In the genomic region with DNA sequence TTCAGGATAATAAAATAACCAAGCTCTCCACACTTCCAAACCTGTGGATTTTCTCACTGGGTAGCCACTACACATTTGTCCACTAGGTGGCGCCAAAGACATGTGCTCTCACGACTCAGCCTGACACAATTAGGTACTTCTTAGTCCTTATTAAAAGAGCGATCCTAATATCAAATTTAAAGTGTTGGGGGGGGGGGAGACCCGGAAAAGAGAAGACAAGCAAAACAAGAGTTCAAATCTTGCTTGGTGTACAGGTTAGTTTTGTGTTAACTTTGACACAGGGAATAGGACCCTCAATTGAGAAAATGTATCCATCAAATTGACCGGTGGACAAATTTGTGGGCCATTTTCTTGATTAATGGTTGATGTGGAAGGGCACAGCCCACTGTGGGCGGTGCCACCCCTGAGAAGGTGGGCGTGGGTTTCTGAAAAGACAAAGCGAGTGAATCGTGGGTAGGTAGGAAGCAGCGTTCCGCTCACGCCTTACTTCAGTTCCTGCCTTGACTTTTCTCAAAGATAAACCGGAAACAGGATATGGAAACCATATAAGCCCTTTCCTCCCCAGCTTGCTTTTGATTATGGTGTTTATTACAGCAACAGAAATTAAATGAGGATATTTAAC, we compare ENCODE assay signal across 8 mouse cellular contexts. TPM values are rescaled to one million over a fixed set of nuclear protein-coding genes. Genes with fewer than 3 reads are reported as not detected.
A peak's percentile ranks its signal among the peaks of the same experiment; 100 is the strongest.
DNase-seq lines count a peak whose midpoint lies in the region; ATAC-seq and TF ChIP-seq lines count a peak whose summit lies in the region.

No protein-coding gene starts in this region.

- WGBS in hindbrain, embryonic 14.5 days: 46% methylated on average over 13 of the region's 13 CpGs
- WGBS in hindbrain, embryonic 12.5 days: 44% methylated on average over 13 of the region's 13 CpGs
- WGBS in midbrain, postnatal 0 days: 45% methylated on average over 13 of the region's 13 CpGs

- no peaks in the 10 kb centered on the region for H3K27me3 ChIP-seq in hindbrain, embryonic 14.5 days (ENCODE audit: control insufficient read depth, insufficient read depth, low read length)
- H3K27me3 ChIP-seq in hindbrain, embryonic 12.5 days: peaks cover 9% of the 10 kb centered on the region; the same call in 1 of the 2 replicates
- no peaks in the 10 kb centered on the region for H3K27me3 ChIP-seq in midbrain, postnatal 0 days (ENCODE audit: insufficient read depth, low read length)

- no peak overlapping the region for H3K4me3 ChIP-seq in hindbrain, embryonic 14.5 days (replicated peaks; ENCODE audit: low read length)
- H3K4me3 ChIP-seq in hindbrain, embryonic 12.5 days: no peak overlapping the region
- peak overlapping the region; percentile 4; the same call in 1 of the 2 replicates for H3K4me3 ChIP-seq in bone marrow macrophage, adult 2 months (ENCODE audit: insufficient read depth, low read length)
- H3K4me3 ChIP-seq in midbrain, postnatal 0 days (ENCODE audit: low read depth, low read length): no peak overlapping the region

- H3K36me3 ChIP-seq in hindbrain, embryonic 14.5 days (replicated peaks; ENCODE audit: control insufficient read depth, insufficient read depth): no peaks in the 10 kb centered on the region
- no peaks in the 10 kb centered on the region for H3K36me3 ChIP-seq in hindbrain, embryonic 12.5 days
- H3K36me3 ChIP-seq in midbrain, postnatal 0 days (ENCODE audit: insufficient read depth, low read length): no peaks in the 10 kb centered on the region

- H3K4me2 ChIP-seq in hindbrain, embryonic 14.5 days (replicated peaks): no peak overlapping the region
- H3K4me2 ChIP-seq in hindbrain, embryonic 12.5 days (replicated peaks): no peak overlapping the region
- no peak overlapping the region for H3K4me2 ChIP-seq in midbrain, postnatal 0 days (ENCODE audit: low read depth, low read length, poor library complexity, severe bottlenecking)

- no peaks in the 10 kb centered on the region for H3K4me1 ChIP-seq in hindbrain, embryonic 14.5 days (replicated peaks; ENCODE audit: control insufficient read depth, insufficient read depth, low read length)
- no peaks in the 10 kb centered on the region for H3K4me1 ChIP-seq in hindbrain, embryonic 12.5 days
- peaks cover 6% of the 10 kb centered on the region for H3K4me1 ChIP-seq in bone marrow macrophage, adult 2 months (ENCODE audit: control insufficient read depth, insufficient read depth, low read length)
- no peaks in the 10 kb centered on the region for H3K4me1 ChIP-seq in midbrain, postnatal 0 days (ENCODE audit: insufficient read depth, low read length)

- TF ChIP-seq CTCF in bone marrow macrophage, adult 2 months (IDR thresholded peaks at IDR 0.05; ENCODE audit: low read depth, low read length): no peak
- peak; percentile 97 for TF ChIP-seq CTCF in midbrain, postnatal 0 days (IDR thresholded peaks at IDR 0.05)

- peak; percentile 94 for DNase-seq in hindbrain, embryonic 14.5 days (ENCODE audit: low spot score)
- peak; percentile 61 to 77 for DNase-seq in left cerebral cortex, postnatal 36 days (ENCODE audit: low spot score in 2 of 2)
- peak; percentile 82 for DNase-seq in midbrain, postnatal 0 days (ENCODE audit: low spot score)
- peak; percentile 41 for DNase-seq in telencephalon, adult 2 months (ENCODE audit: low read depth, low spot score)

- intact Hi-C loops in left cerebral cortex, postnatal 36 days (cut with DNase I): loop anchor here (1.0 to 2.0 kb wide), 3 partner anchors 34 to 240 kb away; no protein-coding TSS in a partner anchor

- TF ChIP-seq POLR2A in bone marrow macrophage, adult 2 months (IDR thresholded peaks at IDR 0.05; ENCODE audit: borderline replicate concordance, low read depth, low read length): no peak

- no peaks in the 10 kb centered on the region for H3K9me3 ChIP-seq in hindbrain, embryonic 14.5 days (ENCODE audit: control insufficient read depth, low read length)
- no peaks in the 10 kb centered on the region for H3K9me3 ChIP-seq in hindbrain, embryonic 12.5 days (replicated peaks)
- no peaks in the 10 kb centered on the region for H3K9me3 ChIP-seq in midbrain, postnatal 0 days (ENCODE audit: low read length)

- no peak overlapping the region for H3K9ac ChIP-seq in hindbrain, embryonic 14.5 days
- H3K9ac ChIP-seq in hindbrain, embryonic 12.5 days: no peak overlapping the region
- no peak overlapping the region for H3K9ac ChIP-seq in midbrain, postnatal 0 days (replicated peaks; ENCODE audit: low read length, poor library complexity, severe bottlenecking)

- no peak; the same call in 1 of the 2 replicates for ATAC-seq in hindbrain, embryonic 14.5 days (ENCODE audit: low FRiP score)
- ATAC-seq in hindbrain, embryonic 12.5 days (ENCODE audit: low FRiP score): no peak
- ATAC-seq in erythroblast, adult 5-6 weeks (replicated peaks; ENCODE audit: low FRiP score, poor library complexity, severe bottlenecking): peak; percentile 89
- peak; percentile 95 for ATAC-seq in inflammation-experienced regulatory T-cells, adult 6 months
- no peak for ATAC-seq in midbrain, postnatal 0 days (ENCODE audit: low FRiP score)

- H3K27ac ChIP-seq in hindbrain, embryonic 14.5 days: no peak overlapping the region
- H3K27ac ChIP-seq in hindbrain, embryonic 12.5 days: no peak overlapping the region
- H3K27ac ChIP-seq in bone marrow macrophage, adult 2 months (ENCODE audit: insufficient read depth, low read depth, low read length): no peak overlapping the region
- no peak overlapping the region for H3K27ac ChIP-seq in midbrain, postnatal 0 days (ENCODE audit: low read depth, low read length)

RNA-seq across cellular contexts. Expression of gene Tap1, which starts 16.4 kb away (rescaled TPM):
- polyA plus RNA-seq in hindbrain, embryonic 14.5 days (2014; fragmentation: Nextera tagmentation; extraction: Ambion mirVana): 2.2 and 2.6 TPM in 2 replicates
- 1.8 and 2.2 TPM in 2 replicates for polyA plus RNA-seq in hindbrain, embryonic 12.5 days (2016; fragmentation: Nextera tagmentation; extraction: Ambion mirVana)
- polyA plus RNA-seq in bone marrow macrophage, adult 2 months (2012; ENCODE audit: insufficient read depth, insufficient read length, missing spikeins): 56.2 and 60.8 TPM in 2 replicates
- 6.9 and 12.1 TPM in 2 replicates for total RNA-seq in erythroblast, adult 5-6 weeks (2015; ENCODE audit: low replicate concordance)
- 13.3 and 24.7 TPM in 2 replicates for total RNA-seq in erythroblast, adult 5-6 weeks (2017; ENCODE audit: low replicate concordance)
- 100 to 1,000 TPM; 174 to 216 (median 189) TPM for polyA plus RNA-seq in inflammation-experienced regulatory T-cells, adult 6 months (2017; shearing (Covaris generic))
- total RNA-seq in left cerebral cortex, postnatal 36 days (2021): 1 to 10 TPM; 1.9 to 2.0 TPM
- 7.1 and 16.5 TPM in 2 replicates for total RNA-seq in midbrain, postnatal 0 days (2014; rRNA removed)
- polyA plus RNA-seq in midbrain, postnatal 0 days (2015; fragmentation: Nextera tagmentation; extraction: Ambion mirVana): 7.7 and 8.3 TPM in 2 replicates

RNA-seq across cellular contexts. Expression of gene Psmb9, which starts 16.6 kb away (rescaled TPM):
- polyA plus RNA-seq in hindbrain, embryonic 14.5 days (2014; fragmentation: Nextera tagmentation; extraction: Ambion mirVana): 0.95 and 1.2 TPM in 2 replicates
- 1.0 TPM in 2 replicates for polyA plus RNA-seq in hindbrain, embryonic 12.5 days (2016; fragmentation: Nextera tagmentation; extraction: Ambion mirVana)
- 134 TPM in 2 replicates for polyA plus RNA-seq in bone marrow macrophage, adult 2 months (2012; ENCODE audit: insufficient read depth, insufficient read length, missing spikeins)
- 16.1 and 55.0 TPM in 2 replicates for total RNA-seq in erythroblast, adult 5-6 weeks (2015; ENCODE audit: low replicate concordance)
- total RNA-seq in erythroblast, adult 5-6 weeks (2017; ENCODE audit: low replicate concordance): 17.2 and 29.1 TPM in 2 replicates
- polyA plus RNA-seq in inflammation-experienced regulatory T-cells, adult 6 months (2017; shearing (Covaris generic)): 100 to 1,000 TPM; 330 to 403 (median 338) TPM
- total RNA-seq in left cerebral cortex, postnatal 36 days (2021): 1 to 10 TPM in 1 of 2 experiments, under 1 TPM in 1; 0.77 to 1.1 TPM
- 0.99 and 1.1 TPM in 2 replicates for total RNA-seq in midbrain, postnatal 0 days (2014; rRNA removed)
- polyA plus RNA-seq in midbrain, postnatal 0 days (2015; fragmentation: Nextera tagmentation; extraction: Ambion mirVana): 2.0 and 3.3 TPM in 2 replicates

RNA-seq across cellular contexts. Expression of gene H2-DMb1, which starts 18.1 kb away (rescaled TPM):
- polyA plus RNA-seq in hindbrain, embryonic 14.5 days (2014; fragmentation: Nextera tagmentation; extraction: Ambion mirVana): 0.72 and 0.76 TPM in 2 replicates
- 1.4 and 2.1 TPM in 2 replicates for polyA plus RNA-seq in hindbrain, embryonic 12.5 days (2016; fragmentation: Nextera tagmentation; extraction: Ambion mirVana)
- 232 and 258 TPM in 2 replicates for polyA plus RNA-seq in bone marrow macrophage, adult 2 months (2012; ENCODE audit: insufficient read depth, insufficient read length, missing spikeins)
- total RNA-seq in erythroblast, adult 5-6 weeks (2015; ENCODE audit: low replicate concordance): 6.1 and 9.6 TPM in 2 replicates
- total RNA-seq in erythroblast, adult 5-6 weeks (2017; ENCODE audit: low replicate concordance): 7.1 and 15.8 TPM in 2 replicates
- 1 to 10 TPM; 2.3 to 5.0 (median 4.5) TPM for polyA plus RNA-seq in inflammation-experienced regulatory T-cells, adult 6 months (2017; shearing (Covaris generic))
- 1 to 10 TPM in 1 of 2 experiments, under 1 TPM in 1; 0.94 to 1.1 TPM for total RNA-seq in left cerebral cortex, postnatal 36 days (2021)
- 0.47 and 4.7 TPM in 2 replicates for total RNA-seq in midbrain, postnatal 0 days (2014; rRNA removed)
- polyA plus RNA-seq in midbrain, postnatal 0 days (2015; fragmentation: Nextera tagmentation; extraction: Ambion mirVana): 1.6 and 2.3 TPM in 2 replicates

RNA-seq across cellular contexts. Expression of gene Psmb8, which starts 26.5 kb away (rescaled TPM):
- 3.6 and 3.8 TPM in 2 replicates for polyA plus RNA-seq in hindbrain, embryonic 14.5 days (2014; fragmentation: Nextera tagmentation; extraction: Ambion mirVana)
- polyA plus RNA-seq in hindbrain, embryonic 12.5 days (2016; fragmentation: Nextera tagmentation; extraction: Ambion mirVana): 1.8 and 2.9 TPM in 2 replicates
- 201 and 204 TPM in 2 replicates for polyA plus RNA-seq in bone marrow macrophage, adult 2 months (2012; ENCODE audit: insufficient read depth, insufficient read length, missing spikeins)
- total RNA-seq in erythroblast, adult 5-6 weeks (2015; ENCODE audit: low replicate concordance): 35.5 and 50.4 TPM in 2 replicates
- 34.0 and 37.2 TPM in 2 replicates for total RNA-seq in erythroblast, adult 5-6 weeks (2017; ENCODE audit: low replicate concordance)
- 1,000 to 10,000 TPM in 2 of 3 experiments, 100 to 1,000 TPM in 1; 835 to 1,025 (median 1,010) TPM for polyA plus RNA-seq in inflammation-experienced regulatory T-cells, adult 6 months (2017; shearing (Covaris generic))
- 1 to 10 TPM; 2.1 to 3.4 TPM for total RNA-seq in left cerebral cortex, postnatal 36 days (2021)
- total RNA-seq in midbrain, postnatal 0 days (2014; rRNA removed): 1.7 and 2.8 TPM in 2 replicates
- polyA plus RNA-seq in midbrain, postnatal 0 days (2015; fragmentation: Nextera tagmentation; extraction: Ambion mirVana): 4.2 and 5.3 TPM in 2 replicates

RNA-seq across cellular contexts. Expression of gene H2-DMb2, which starts 27.9 kb away (rescaled TPM):
- polyA plus RNA-seq in hindbrain, embryonic 14.5 days (2014; fragmentation: Nextera tagmentation; extraction: Ambion mirVana): 0.16 TPM in 1 of 2 replicates, not detected in the other
- 0.21 TPM in 1 of 2 replicates, not detected in the other for polyA plus RNA-seq in hindbrain, embryonic 12.5 days (2016; fragmentation: Nextera tagmentation; extraction: Ambion mirVana)
- polyA plus RNA-seq in bone marrow macrophage, adult 2 months (2012; ENCODE audit: insufficient read depth, insufficient read length, missing spikeins): 3.0 and 4.9 TPM in 2 replicates
- total RNA-seq in erythroblast, adult 5-6 weeks (2015; ENCODE audit: low replicate concordance): 2.5 TPM in 1 of 2 replicates, not detected in the other
- 3.2 and 3.6 TPM in 2 replicates for total RNA-seq in erythroblast, adult 5-6 weeks (2017; ENCODE audit: low replicate concordance)
- polyA plus RNA-seq in inflammation-experienced regulatory T-cells, adult 6 months (2017; shearing (Covaris generic)): 10 to 100 TPM in 2 of 3 experiments, 1 to 10 TPM in 1; 9.2 to 14.4 (median 11.3) TPM
- under 1 TPM; 0.59 to 0.93 TPM for total RNA-seq in left cerebral cortex, postnatal 36 days (2021)
- total RNA-seq in midbrain, postnatal 0 days (2014; rRNA removed): 0.16 and 0.47 TPM in 2 replicates
- 1.4 and 1.6 TPM in 2 replicates for polyA plus RNA-seq in midbrain, postnatal 0 days (2015; fragmentation: Nextera tagmentation; extraction: Ambion mirVana)

Comparison
In these comparisons a context has a peak if more than half of its experiments do, and no peak if none do; other contexts are left out.
1. ATAC-seq: peak in erythroblast, adult 5-6 weeks (single experiment) and inflammation-experienced regulatory T-cells, adult 6 months (single experiment); none in hindbrain, embryonic 14.5 days (single experiment), hindbrain, embryonic 12.5 days (single experiment) and midbrain, postnatal 0 days (single experiment).
2. DNase-seq: peak in every context shown above with its lines; median percentile 94 in hindbrain, embryonic 14.5 days; 82 in midbrain, postnatal 0 days; 69 in left cerebral cortex, postnatal 36 days; 41 in telencephalon, adult 2 months.
3. RNA of gene Psmb9, which starts 16.6 kb away (polyA plus RNA-seq): 330 to 403 TPM in inflammation-experienced regulatory T-cells, adult 6 months and 134 TPM in bone marrow macrophage, adult 2 months; 2.0 to 3.3 TPM in midbrain, postnatal 0 days, 1.0 TPM in hindbrain, embryonic 12.5 days and 0.95 to 1.2 TPM in hindbrain, embryonic 14.5 days; every median in the first group is over 10 times any median in the second.
4. RNA of gene H2-DMb1, which starts 18.1 kb away (polyA plus RNA-seq): 232 to 258 TPM in bone marrow macrophage, adult 2 months; 2.3 to 5.0 TPM in inflammation-experienced regulatory T-cells, adult 6 months, 1.6 to 2.3 TPM in midbrain, postnatal 0 days, 1.4 to 2.1 TPM in hindbrain, embryonic 12.5 days and 0.72 to 0.76 TPM in hindbrain, embryonic 14.5 days; every median in the first group is over 10 times any median in the second.